Mouse (Mus musculus): ENCODE measurements at regions not wholly inside any gene's neighbourhood (a gene's known extent, or its start where the extent isn't known, plus 50 kb on each side); places are given as distances from the start of the nearest gene placed in this dataset.

DNA sequence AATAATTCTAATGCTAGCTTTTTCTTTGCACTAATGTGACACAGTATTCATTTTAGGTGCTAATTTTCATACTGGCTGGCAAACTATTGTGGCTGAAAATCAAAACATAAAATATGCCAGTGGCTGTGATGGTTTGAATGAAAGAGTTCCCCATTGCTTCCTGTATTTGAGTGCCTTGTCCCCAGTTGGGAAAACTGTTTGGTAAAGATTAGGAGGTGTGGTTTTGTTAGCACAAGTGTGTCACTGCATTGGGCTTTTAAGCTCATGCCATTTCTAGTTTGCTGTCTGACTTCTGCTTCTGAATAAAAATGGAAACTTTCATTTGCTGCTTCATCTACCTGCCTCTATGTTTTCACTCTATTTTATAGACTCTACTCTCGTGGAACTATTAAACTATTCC lies 768.6 kb upstream of the Tmprss15 start:
- Histone ChIP-seq H3K4me2 (ENCODE audit: low read depth, low read length) (no peak overlapping the region), H3K4me3 (ENCODE audit: low read depth, low read length) (no peak overlapping the region), H3K9me3 (ENCODE audit: control insufficient read depth, low read length) (no peaks in the 10 kb centered on the region), H3K9ac (replicated peaks; ENCODE audit: low read depth, low read length) (no peak overlapping the region), H3K36me3 (ENCODE audit: control insufficient read depth, insufficient read depth, low read length) (no peaks in the 10 kb centered on the region), H3K4me1 (ENCODE audit: control insufficient read depth, insufficient read depth, low read length) (no peaks in the 10 kb centered on the region), H3K27ac (ENCODE audit: low read depth, low read length) (no peak overlapping the region), H3K27me3 (ENCODE audit: control insufficient read depth, insufficient read depth, low read length) (no peaks in the 10 kb centered on the region)
- WGBS = 81% methylated on average over 1 of the region's 1 CpGs
- ATAC-seq (ENCODE audit: low read depth) = no peak

DNA sequence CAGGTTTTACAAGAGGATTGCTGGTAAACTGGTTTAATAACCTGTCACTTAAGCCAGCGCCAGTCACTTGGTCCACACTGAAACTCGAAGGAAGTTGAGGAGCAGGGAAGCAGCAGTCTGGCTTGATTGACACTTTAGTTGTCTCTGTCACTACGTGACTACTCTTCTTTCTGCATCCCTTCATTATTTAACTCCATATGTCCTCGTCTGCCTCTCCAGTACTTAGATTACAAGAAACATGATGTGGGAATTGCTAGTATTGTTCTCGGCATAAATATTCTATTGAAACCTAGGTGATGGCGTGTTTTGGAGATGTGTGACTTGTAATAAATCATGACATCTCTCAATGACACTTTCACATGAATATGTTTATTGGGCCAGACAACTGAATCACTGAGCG lies 758.3 kb upstream of the Tmprss15 start:
- no peak for ATAC-seq (ENCODE audit: low read depth)
- WGBS = 65% methylated on average over 7 of the region's 7 CpGs
- Histone ChIP-seq H3K4me3 (ENCODE audit: low read depth, low read length) (no peak overlapping the region), H3K36me3 (ENCODE audit: control insufficient read depth, insufficient read depth, low read length) (no peaks in the 10 kb centered on the region), H3K9me3 (ENCODE audit: control insufficient read depth, low read length) (no peaks in the 10 kb centered on the region), H3K9ac (replicated peaks; ENCODE audit: low read depth, low read length) (no peak overlapping the region), H3K4me1 (ENCODE audit: control insufficient read depth, insufficient read depth, low read length) (no peaks in the 10 kb centered on the region), H3K4me2 (ENCODE audit: low read depth, low read length) (no peak overlapping the region), H3K27me3 (ENCODE audit: control insufficient read depth, insufficient read depth, low read length) (no peaks in the 10 kb centered on the region), H3K27ac (ENCODE audit: low read depth, low read length) (no peak overlapping the region)

DNA sequence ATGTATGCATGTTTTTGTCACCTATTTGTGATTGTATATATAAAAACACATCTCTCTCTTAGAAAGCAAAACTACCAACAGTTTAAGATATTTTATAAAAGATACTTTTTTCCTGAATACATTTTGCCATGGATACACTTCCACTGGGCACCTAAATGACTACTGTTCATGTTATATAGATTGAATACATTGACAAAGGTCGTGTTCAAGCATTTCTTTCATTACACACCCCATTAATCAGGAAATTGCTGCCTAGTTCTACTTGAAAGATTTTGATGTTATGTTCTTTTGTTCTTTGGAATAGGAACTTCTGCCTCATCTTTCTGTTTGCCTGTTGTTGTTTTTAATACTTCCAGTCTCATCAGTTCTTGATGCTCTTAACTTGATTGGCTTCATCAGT lies 726.0 kb upstream of the Tmprss15 start:
- Histone ChIP-seq H3K4me1 (ENCODE audit: control insufficient read depth, insufficient read depth, low read length) (no peaks in the 10 kb centered on the region), H3K9ac (replicated peaks; ENCODE audit: low read depth, low read length) (no peak overlapping the region), H3K27me3 (ENCODE audit: control insufficient read depth, insufficient read depth, low read length) (no peaks in the 10 kb centered on the region), H3K4me2 (ENCODE audit: low read depth, low read length) (no peak overlapping the region), H3K4me3 (ENCODE audit: low read depth, low read length) (no peak overlapping the region), H3K27ac (ENCODE audit: low read depth, low read length) (no peak overlapping the region), H3K9me3 (ENCODE audit: control insufficient read depth, low read length) (no peaks in the 10 kb centered on the region), H3K36me3 (ENCODE audit: control insufficient read depth, insufficient read depth, low read length) (no peaks in the 10 kb centered on the region)
- no peak for ATAC-seq (ENCODE audit: low read depth)
- 34% methylated on average over 1 of the region's 1 CpGs for WGBS

DNA sequence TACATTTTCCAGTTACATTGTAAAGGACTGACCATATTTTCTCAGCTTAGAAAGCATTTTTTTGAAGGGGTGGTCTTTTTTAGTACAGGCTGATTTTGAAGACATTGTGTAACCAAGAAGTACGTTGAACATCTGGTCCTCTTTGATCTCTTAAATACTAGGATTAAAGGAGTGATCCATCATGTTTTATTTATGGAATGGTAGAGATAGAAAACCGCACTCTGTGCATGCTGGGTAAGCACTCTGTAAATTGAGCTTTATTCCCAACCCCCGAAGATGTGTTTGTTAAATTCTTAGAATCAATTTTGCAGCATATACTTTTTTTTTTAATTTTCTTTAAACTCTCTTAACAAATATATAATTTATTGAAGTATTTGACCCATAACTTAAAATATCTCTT lies 687.8 kb upstream of the Tmprss15 start:
- Histone ChIP-seq H3K4me3 (ENCODE audit: low read depth, low read length) (no peak overlapping the region), H3K9ac (replicated peaks; ENCODE audit: low read depth, low read length) (no peak overlapping the region), H3K9me3 (ENCODE audit: control insufficient read depth, low read length) (no peaks in the 10 kb centered on the region), H3K4me2 (ENCODE audit: low read depth, low read length) (no peak overlapping the region), H3K4me1 (ENCODE audit: control insufficient read depth, insufficient read depth, low read length) (no peaks in the 10 kb centered on the region), H3K27ac (ENCODE audit: low read depth, low read length) (no peak overlapping the region), H3K27me3 (ENCODE audit: control insufficient read depth, insufficient read depth, low read length) (no peaks in the 10 kb centered on the region), H3K36me3 (ENCODE audit: control insufficient read depth, insufficient read depth, low read length) (no peaks in the 10 kb centered on the region)
- 76% methylated on average over 3 of the region's 3 CpGs for WGBS
- ATAC-seq (ENCODE audit: low read depth) = no peak
